Mouse (Mus musculus) liver, adult 2 months (tissue): ENCODE results near the gene Impg2. TPM values are rescaled to one million over a fixed set of nuclear protein-coding genes. Genes with fewer than 3 reads are reported as not detected.

ENCODE experiments used
- DNase-seq: peaks from one replicate; pipeline ENCODE4 v3.0.0-alpha.2; 2011; ENCODE audit warnings: low read depth, low spot score; ENCODE audit errors: extremely low read depth
- H3K27ac ChIP-seq: fragments of 200-500 bp; replicated peaks from 2 replicates; pipeline ENCODE4 v1.5.1; 2012; ENCODE audit warnings: low read depth, mild to moderate bottlenecking, control low read depth, inconsistent platforms, low read length; ENCODE audit not compliant: insufficient read depth
- H3K27me3 ChIP-seq: fragments of 200-500 bp; 2 replicates; pipeline ENCODE4 v1.6.1; 2012; ENCODE audit warnings: mild to moderate bottlenecking, moderate library complexity, low read length, inconsistent platforms; ENCODE audit not compliant: control insufficient read depth, insufficient read depth
- H3K36me3 ChIP-seq: fragments of 200-500 bp; 2 replicates; pipeline ENCODE4 v1.6.1; 2012; ENCODE audit warnings: low read length, inconsistent platforms; ENCODE audit not compliant: control insufficient read depth, insufficient read depth
- H3K4me1 ChIP-seq: fragments of 200-500 bp; 2 replicates; pipeline ENCODE4 v1.6.1; 2011; ENCODE audit warnings: low read length; ENCODE audit not compliant: control insufficient read depth, insufficient read depth
- H3K4me3 ChIP-seq: fragments of 200-500 bp; 2 replicates; pipeline ENCODE4 v1.5.1; 2011; ENCODE audit warnings: low read depth, mild to moderate bottlenecking, control low read depth, low read length, moderate library complexity; ENCODE audit not compliant: insufficient read depth
- H3K79me2 ChIP-seq: fragments of 200-500 bp; 2 replicates; pipeline ENCODE4 v1.6.1; 2012; ENCODE audit warnings: inconsistent platforms, mild to moderate bottlenecking, low read length, moderate library complexity; ENCODE audit not compliant: control insufficient read depth, insufficient read depth
- H3K9ac ChIP-seq: fragments of 200-500 bp; 2 replicates; pipeline ENCODE4 v1.6.1; 2012; ENCODE audit warnings: low read depth, mild to moderate bottlenecking, control low read depth, inconsistent platforms, low read length
- CTCF ChIP-seq: fragments of 200-500 bp; IDR thresholded peaks from 2 replicates; pipeline ENCODE4 v1.5.1; 2011; ENCODE audit warnings: low read depth, low read length, control low read depth
- POLR2A ChIP-seq: fragments of 200-500 bp; IDR thresholded peaks from 2 replicates; pipeline ENCODE4 v1.6.1; 2011; ENCODE audit warnings: low read length, control low read depth; ENCODE audit not compliant: insufficient read depth; ENCODE audit errors: extremely low read depth
- WGBS: fragments of 180-500 bp; shearing (Covaris S2); methylation state at CpG from one replicate; pipeline ENCODE4 v1.1.7; 2018; 5-methylcytosine and 5-hydroxymethylcytosine counted together
- polyA plus RNA-seq: library from polyadenylated mRNA; depleted of rRNA; stranded (reverse); fragments of >200 nt; gene quantifications from 2 replicates; pipeline ENCODE4 v1.2.3, GENCODE M21; 2012; rRNA removed
- total RNA-seq: library from RNA; depleted of rRNA; stranded (reverse); fragments of >200 nt; gene quantifications from 2 replicates; pipeline ENCODE4 v1.2.3, GENCODE M21; 2014; rRNA removed

Impg2 gene
- total RNA-seq (2.9 and 3.2 TPM in 2 replicates), polyA plus RNA-seq (0.19 and 0.31 TPM in 2 replicates)

DNA sequence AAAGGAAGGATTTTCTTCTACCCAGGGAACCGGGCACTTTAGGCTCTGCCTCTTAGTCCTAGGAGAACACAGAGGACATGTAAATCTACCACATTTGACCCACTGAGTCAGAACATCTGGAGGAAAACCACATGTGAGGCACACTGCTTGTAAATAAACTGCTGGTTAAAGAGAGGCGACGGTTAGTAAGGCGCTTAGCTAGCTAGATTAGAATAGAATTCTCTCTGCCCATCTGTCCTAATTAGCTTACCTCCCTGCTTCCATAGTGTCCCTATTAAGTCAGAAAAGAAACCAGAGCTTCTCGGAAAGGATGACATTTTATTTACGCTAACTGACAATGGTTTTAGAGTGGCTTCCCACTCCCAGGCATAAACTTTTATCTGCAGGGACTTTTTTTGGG, at the start of gene Impg2:
TSS of gene Impg2 (plus strand) at position 263 of the 400 bp plus-strand sequence.
- Histone ChIP-seq H3K27me3 (no peaks in the 10 kb centered on the region), H3K4me1 (no peaks in the 10 kb centered on the region), H3K79me2 (no peaks in the 10 kb centered on the region), H3K9ac (no peak within 1 kb of the TSS), H3K36me3 (no peaks in the 10 kb centered on the region), H3K4me3 (no peak within 1 kb of the TSS), H3K27ac (no peak within 1 kb of the TSS)
- WGBS: 85% methylated on average over 6 of the region's 6 CpGs
- DNase-seq: no peak
- no peak for TF ChIP-seq POLR2A
- TF ChIP-seq CTCF: no peak

DNA sequence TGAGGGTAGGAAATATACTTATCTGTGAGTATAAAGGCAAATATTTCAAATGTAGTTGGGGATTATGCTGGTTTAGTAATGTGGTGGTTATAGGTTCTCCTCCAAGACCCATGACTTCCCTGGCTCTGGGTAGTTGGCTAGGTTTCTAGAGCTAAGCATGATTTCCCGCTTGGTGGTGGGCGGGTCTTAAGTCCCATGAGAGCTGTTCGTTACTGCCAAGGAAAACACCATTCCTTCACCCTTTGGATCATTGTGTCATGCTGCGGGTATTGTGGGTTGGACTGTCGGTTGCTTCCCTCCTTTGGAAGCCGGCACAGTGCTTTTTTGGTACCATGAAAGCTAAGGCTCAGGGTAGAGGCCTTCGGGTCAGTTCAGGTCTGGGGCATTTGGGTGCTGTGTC, 40.6 kb upstream of the Impg2 start:
- TF ChIP-seq CTCF: no peak
- no peak for TF ChIP-seq POLR2A
- H3K36me3 ChIP-seq: peaks cover 11% of the 10 kb centered on the region
- no peaks in the 10 kb centered on the region for H3K79me2 ChIP-seq
- H3K4me1 ChIP-seq: no peaks in the 10 kb centered on the region
- no peak overlapping the region for H3K9ac ChIP-seq
- DNase-seq: no peak
- H3K4me3 ChIP-seq: no peak overlapping the region
- no peaks in the 10 kb centered on the region for H3K27me3 ChIP-seq
- WGBS: 92% methylated on average over 7 of the region's 7 CpGs
- H3K27ac ChIP-seq: no peak overlapping the region

DNA sequence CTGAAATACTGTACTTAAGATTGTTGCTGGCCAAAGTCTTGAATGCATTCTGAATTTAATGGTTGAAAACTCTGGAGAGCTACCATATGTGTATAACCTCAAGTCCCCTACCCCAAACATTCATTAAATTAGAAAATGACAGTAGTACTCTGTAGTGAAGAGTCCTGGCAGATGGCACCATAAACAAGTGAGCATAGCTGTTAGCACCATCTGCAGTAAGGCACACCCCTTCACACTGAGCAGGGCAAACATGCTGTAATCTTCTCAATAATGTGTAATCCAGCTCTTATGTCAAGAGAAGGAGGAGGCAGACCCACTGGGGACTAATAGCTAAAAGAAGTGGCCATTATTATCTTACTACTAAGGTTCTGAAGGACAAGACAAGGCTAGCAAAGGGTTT, 33.9 kb upstream of the Impg2 start:
- H3K27me3 ChIP-seq: no peaks in the 10 kb centered on the region
- DNase-seq: no peak
- H3K9ac ChIP-seq: no peak overlapping the region
- H3K79me2 ChIP-seq: no peaks in the 10 kb centered on the region
- peaks cover 22% of the 10 kb centered on the region for H3K36me3 ChIP-seq
- H3K27ac ChIP-seq: no peak overlapping the region
- H3K4me3 ChIP-seq: no peak overlapping the region
- TF ChIP-seq CTCF: no peak
- no peak for TF ChIP-seq POLR2A
- H3K4me1 ChIP-seq: no peaks in the 10 kb centered on the region

DNA sequence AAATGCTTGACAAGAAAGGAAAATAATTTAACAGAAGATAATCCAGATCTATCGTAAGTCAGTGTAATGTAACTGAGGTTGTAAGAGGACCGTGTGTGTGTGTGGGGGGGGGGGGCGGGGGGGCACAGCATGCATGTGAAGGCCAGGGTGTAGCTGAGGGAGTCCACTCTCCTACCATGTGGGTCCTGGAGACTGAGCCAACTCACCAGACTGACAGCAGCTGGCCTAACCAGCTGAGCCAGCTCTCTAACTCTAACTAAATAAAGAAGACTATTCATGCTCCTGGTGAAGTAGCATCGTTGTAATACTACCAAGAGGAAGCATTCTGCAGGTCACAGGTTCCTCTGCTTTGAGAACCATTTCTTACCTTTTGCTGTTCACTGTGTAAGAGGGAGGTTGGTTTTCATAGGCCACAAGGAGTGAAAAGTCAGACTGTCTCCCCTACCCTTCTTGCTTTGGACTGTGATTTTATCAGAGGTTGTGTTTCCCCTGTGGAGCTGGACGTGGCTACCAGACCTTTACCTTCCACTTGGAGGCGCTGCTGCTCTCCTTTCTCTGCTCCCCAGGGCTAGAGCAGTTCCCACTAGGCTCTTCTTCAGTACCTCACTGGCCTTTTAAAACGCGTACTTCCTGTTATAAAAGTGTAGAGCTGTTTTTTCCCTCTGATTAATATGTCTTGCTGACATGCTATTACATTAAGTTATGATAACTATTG, 28.1 kb upstream of the Impg2 start:
- Histone ChIP-seq H3K9ac (no peak overlapping the region), H3K79me2 (no peaks in the 10 kb centered on the region), H3K36me3 (peaks cover 16% of the 10 kb centered on the region), H3K27me3 (no peaks in the 10 kb centered on the region), H3K4me3 (no peak overlapping the region), H3K27ac (no peak overlapping the region), H3K4me1 (no peaks in the 10 kb centered on the region)
- TF ChIP-seq POLR2A (no peak), CTCF (peak; percentile 64)
- peak; percentile 6 for DNase-seq
- 77% methylated on average over 8 of the region's 8 CpGs for WGBS

DNA sequence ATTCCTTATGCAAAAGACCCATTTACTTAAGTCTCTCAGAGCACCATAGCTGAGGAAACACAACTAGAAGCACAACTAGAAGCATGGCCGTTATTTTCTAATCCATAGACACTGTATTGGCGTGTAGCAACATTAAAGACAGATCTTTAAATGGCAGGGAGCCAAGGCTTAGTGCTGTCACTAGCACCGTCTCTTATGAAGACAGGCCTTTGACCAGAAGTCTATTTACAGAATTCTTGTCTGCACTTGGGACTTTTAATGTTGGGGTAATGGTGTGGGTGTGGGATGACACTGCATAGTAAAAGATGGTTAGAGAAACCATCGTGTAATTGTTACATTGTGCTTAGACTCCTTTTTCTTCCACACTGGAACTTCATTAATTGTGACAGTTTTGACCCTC, 17.2 kb upstream of the Impg2 start:
- no peak overlapping the region for H3K4me3 ChIP-seq
- H3K27me3 ChIP-seq: no peaks in the 10 kb centered on the region
- peaks cover 14% of the 10 kb centered on the region for H3K36me3 ChIP-seq
- no peaks in the 10 kb centered on the region; the same call in 1 of the 2 replicates for H3K4me1 ChIP-seq
- no peak overlapping the region for H3K9ac ChIP-seq
- H3K27ac ChIP-seq: no peak overlapping the region
- DNase-seq: peak; percentile 63
- no peaks in the 10 kb centered on the region for H3K79me2 ChIP-seq
- WGBS: 29% methylated on average over 4 of the region's 4 CpGs
- TF ChIP-seq POLR2A (no peak), CTCF (no peak)

DNA sequence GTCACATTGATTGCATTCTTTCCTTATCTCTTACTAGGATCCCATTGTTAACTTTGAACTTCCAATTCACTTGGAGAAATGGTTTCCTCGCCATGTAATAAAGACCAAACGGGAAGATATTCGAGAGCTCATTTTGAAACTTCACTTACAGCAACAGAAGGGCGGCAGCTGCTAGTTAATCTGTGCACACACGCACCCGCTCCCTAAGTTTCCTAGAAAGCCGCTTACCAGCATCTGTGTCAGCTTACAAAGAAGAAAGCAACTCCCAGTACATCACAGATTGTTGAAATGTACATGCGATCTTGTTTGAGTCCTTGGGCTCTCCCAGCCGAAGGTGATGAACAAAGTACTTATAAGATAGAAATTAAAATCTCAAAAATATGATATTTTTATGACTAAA, 15.9 kb upstream of the Impg2 start:
- Histone ChIP-seq H3K9ac (no peak overlapping the region), H3K27ac (no peak overlapping the region), H3K4me3 (no peak overlapping the region), H3K4me1 (no peaks in the 10 kb centered on the region; the same call in 1 of the 2 replicates), H3K79me2 (no peaks in the 10 kb centered on the region), H3K36me3 (peaks cover 14% of the 10 kb centered on the region), H3K27me3 (no peaks in the 10 kb centered on the region)
- 96% methylated on average over 9 of the region's 9 CpGs for WGBS
- no peak for DNase-seq
- TF ChIP-seq CTCF (no peak), POLR2A (no peak)
